Mouse (Mus musculus) embryonic fibroblast, embryonic 13.5 days (primary cell): ENCODE measurements around the gene Mlip.

ENCODE experiments used
- CTCF ChIP-seq: IDR thresholded peaks from 2 replicates; pipeline ENCODE4 v1.5.1; 2011; ENCODE audit warnings: mild to moderate bottlenecking, control low read depth, low read length, moderate library complexity, borderline replicate concordance; ENCODE audit not compliant: insufficient read depth
- POLR2A ChIP-seq: IDR thresholded peaks from 2 replicates; pipeline ENCODE4 v1.6.1; 2011; ENCODE audit warnings: low read depth, mild to moderate bottlenecking, control low read depth, low read length, moderate library complexity

DNA sequence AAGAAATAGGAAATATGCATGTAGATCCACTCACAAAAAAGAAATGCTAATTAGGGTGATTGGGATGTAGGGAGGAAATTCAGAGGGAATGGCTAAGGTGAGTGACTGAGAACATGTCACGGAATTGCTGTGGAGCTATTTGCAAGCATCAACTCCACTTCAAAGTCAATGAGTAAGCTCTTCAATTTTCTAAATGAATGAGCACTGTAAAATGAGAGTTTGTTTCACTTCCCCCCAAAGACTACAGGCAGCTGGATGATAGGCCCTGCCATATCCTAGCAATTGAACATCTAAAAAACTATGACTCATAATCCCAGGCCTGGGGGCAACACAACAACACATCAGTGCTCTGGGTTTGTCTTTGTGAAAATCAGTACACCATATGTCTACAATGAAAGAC is 233.0 kb downstream of the Mlip start:
- TF ChIP-seq CTCF (no peak), POLR2A (no peak)
